Mouse (Mus musculus) heart, embryonic 11.5 days (tissue): ENCODE measurements around the gene Cd81. TPM values are rescaled to one million over a fixed set of nuclear protein-coding genes. Genes with fewer than 3 reads are reported as not detected.
A peak's percentile ranks its signal among the peaks of the same experiment; 100 is the strongest.

ENCODE experiments used
- ATAC-seq: fragments of 200-750 bp; cut with Nextera tagmentation; replicated peaks from 2 replicates; pipeline ENCODE4 v1.8.0; 2017; ENCODE audit warnings: moderate library complexity; ENCODE audit not compliant: insufficient number of reproducible peaks, low FRiP score, low TSS enrichment
- H3K27ac ChIP-seq: fragments of 300-500 bp; sonication (generic); 2 replicates; pipeline ENCODE4 v1.5.1; 2014; ENCODE audit warnings: mild to moderate bottlenecking, low read depth, low read length
- H3K27me3 ChIP-seq: fragments of 300-500 bp; sonication (generic); 2 replicates; pipeline ENCODE4 v1.6.1; 2014; ENCODE audit warnings: mild to moderate bottlenecking, low read length, mixed read lengths; ENCODE audit not compliant: control insufficient read depth, insufficient read depth
- H3K36me3 ChIP-seq: fragments of 300-500 bp; sonication (generic); 2 replicates; pipeline ENCODE4 v1.6.1; 2014; ENCODE audit warnings: mild to moderate bottlenecking, low read length, moderate library complexity, mixed read lengths; ENCODE audit not compliant: control insufficient read depth, insufficient read depth
- H3K4me1 ChIP-seq: fragments of 300-500 bp; sonication (generic); 2 replicates; pipeline ENCODE4 v1.6.1; 2014; ENCODE audit warnings: low read length; ENCODE audit not compliant: control insufficient read depth, insufficient read depth
- H3K4me2 ChIP-seq: fragments of 300-500 bp; sonication (generic); 2 replicates; pipeline ENCODE4 v1.6.1; 2014; ENCODE audit warnings: mild to moderate bottlenecking, moderate library complexity
- H3K4me3 ChIP-seq: fragments of 300-500 bp; sonication (generic); 2 replicates; pipeline ENCODE4 v1.5.1; 2014; ENCODE audit warnings: low read depth, low read length
- H3K9ac ChIP-seq: fragments of 300-500 bp; sonication (generic); 2 replicates; pipeline ENCODE4 v1.6.1; 2014; ENCODE audit warnings: mild to moderate bottlenecking, low read depth, low read length, moderate library complexity
- H3K9me3 ChIP-seq: fragments of 300-500 bp; sonication (generic); replicated peaks from 2 replicates; pipeline ENCODE4 v1.6.1; 2016; ENCODE audit warnings: low read length; ENCODE audit not compliant: control insufficient read depth
- WGBS: fragments of 180-500 bp; shearing (Covaris S2); extraction: QIAGEN DNeasy Blood & Tissue Kit; methylation state at CpG from one replicate; pipeline ENCODE4 v1.1.7; 2014; ENCODE audit not compliant: insufficient replicate concordance; 5-methylcytosine and 5-hydroxymethylcytosine counted together
- polyA plus RNA-seq: library from polyadenylated mRNA; unstranded; fragments of >200 nt; fragmentation: Nextera tagmentation; extraction: Ambion mirVana; gene quantifications from 2 replicates; pipeline ENCODE4 v1.2.1, GENCODE M21; 2014

Gene Cd81
- polyA plus RNA-seq, 1 experiment from 2014 or later, result 632 TPM

GRCm38 (mm10) chr7:143100759-143101158, 48.2 kb downstream of the Cd81 start:
- no peak overlapping the region for H3K4me3 ChIP-seq
- no peak overlapping the region for H3K4me2 ChIP-seq
- no peak overlapping the region for H3K27ac ChIP-seq
- H3K36me3 ChIP-seq, result no peaks in the 10 kb centered on the region
- H3K9ac ChIP-seq, result no peak overlapping the region
- H3K9me3 ChIP-seq, result no peaks in the 10 kb centered on the region
- no peaks in the 10 kb centered on the region for H3K4me1 ChIP-seq
- 65% methylated on average over 4 of the region's 4 CpGs for WGBS
- H3K27me3 ChIP-seq, result peaks cover 21% of the 10 kb centered on the region
- ATAC-seq, result no peak

- Histone ChIP-seq H3K36me3 (no peaks in the 10 kb centered on the region), H3K4me3 (no peak overlapping the region), H3K4me1 (peaks cover 35% of the 10 kb centered on the region), H3K27me3 (peaks cover 48% of the 10 kb centered on the region), H3K27ac (no peak overlapping the region), H3K9ac (no peak overlapping the region), H3K9me3 (no peaks in the 10 kb centered on the region), H3K4me2 (no peak overlapping the region)
- ATAC-seq, result no peak
- 59% methylated on average over 11 of the region's 11 CpGs for WGBS
These were observed 52.8 kb downstream of the Cd81 start for GRCm38 (mm10) chr7:143105258-143105897.

- whole genome bisulfite sequencing, result 66% methylated on average over 4 of the region's 4 CpGs
- peak within 1 kb of the TSS; percentile 83 for H3K4me2 ChIP-seq
- H3K27ac ChIP-seq, result no peak within 1 kb of the TSS
- peak within 1 kb of the TSS; percentile 69 for H3K9ac ChIP-seq
- no peaks in the 10 kb centered on the region for H3K36me3 ChIP-seq
- no peak for ATAC-seq
- H3K4me3 ChIP-seq, result peak within 1 kb of the TSS; percentile 51
- H3K9me3 ChIP-seq, result no peaks in the 10 kb centered on the region
- H3K27me3 ChIP-seq, result peaks cover 45% of the 10 kb centered on the region
- H3K4me1 ChIP-seq, result peaks cover 42% of the 10 kb centered on the region
These were observed 53.5 kb downstream of the Cd81 start, which contains the start of gene Kcnq1 for GRCm38 (mm10) chr7:143106062-143106461. Gene Kcnq1 (plus strand): TSS chr7:143106362.

- no peaks in the 10 kb centered on the region for H3K36me3 ChIP-seq
- ATAC-seq, result 0 out of 2 replicates have a peak, but pooled peaks have one; percentile 24
- H3K27ac ChIP-seq, result no peak overlapping the region
- H3K27me3 ChIP-seq, result peaks cover 45% of the 10 kb centered on the region
- peak overlapping the region; percentile 51 for H3K4me3 ChIP-seq
- peak overlapping the region; percentile 69 for H3K9ac ChIP-seq
- peak overlapping the region; percentile 83 for H3K4me2 ChIP-seq
- no peaks in the 10 kb centered on the region for H3K9me3 ChIP-seq
- peaks cover 50% of the 10 kb centered on the region for H3K4me1 ChIP-seq
- 6% methylated on average over 54 of the region's 57 CpGs for WGBS
These were observed 54.3 kb downstream of the Cd81 start for GRCm38 (mm10) chr7:143106672-143107465.

GRCm38 (mm10) chr7:143108200-143108599, 55.7 kb downstream of the Cd81 start:
- H3K27me3 ChIP-seq, result peaks cover 42% of the 10 kb centered on the region
- no peaks in the 10 kb centered on the region for H3K36me3 ChIP-seq
- WGBS, result 45% methylated on average over 5 of the region's 5 CpGs
- peaks cover 60% of the 10 kb centered on the region for H3K4me1 ChIP-seq
- no peak overlapping the region for H3K27ac ChIP-seq
- H3K4me3 ChIP-seq, result peak overlapping the region; percentile 51
- H3K9me3 ChIP-seq, result no peaks in the 10 kb centered on the region
- H3K9ac ChIP-seq, result 0 out of 2 replicates have a peak overlapping the region, but pooled peaks have one; percentile 22
- peak overlapping the region; percentile 83 for H3K4me2 ChIP-seq
- no peak for ATAC-seq

- ATAC-seq, result 0 out of 2 replicates have a peak, but pooled peaks have one; percentile 12
- Histone ChIP-seq H3K4me2 (peak overlapping the region; percentile 83), H3K9ac (no peak overlapping the region), H3K9me3 (no peaks in the 10 kb centered on the region), H3K4me3 (no peak overlapping the region), H3K27me3 (peaks cover 42% of the 10 kb centered on the region), H3K4me1 (peaks cover 61% of the 10 kb centered on the region), H3K36me3 (no peaks in the 10 kb centered on the region), H3K27ac (0 out of 2 replicates have a peak overlapping the region, but pooled peaks have one; percentile 59)
- WGBS, result 25% methylated on average over 3 of the region's 3 CpGs
These were observed 56.6 kb downstream of the Cd81 start for GRCm38 (mm10) chr7:143108996-143109660.

- Histone ChIP-seq H3K9me3 (no peaks in the 10 kb centered on the region), H3K27ac (no peak overlapping the region), H3K4me1 (peaks cover 61% of the 10 kb centered on the region), H3K36me3 (no peaks in the 10 kb centered on the region), H3K4me2 (peak overlapping the region; percentile 83), H3K27me3 (peaks cover 40% of the 10 kb centered on the region), H3K9ac (0 out of 2 replicates have a peak overlapping the region, but pooled peaks have one; percentile 46), H3K4me3 (no peak overlapping the region)
- WGBS, result 59% methylated on average over 3 of the region's 3 CpGs
- ATAC-seq, result no peak
These were observed 57.2 kb downstream of the Cd81 start for GRCm38 (mm10) chr7:143109696-143110095.

- 0 out of 2 replicates have a peak overlapping the region, but pooled peaks have one; percentile 22 for H3K9ac ChIP-seq
- no peaks in the 10 kb centered on the region; the same call in 1 of the 2 replicates for H3K9me3 ChIP-seq
- no peak overlapping the region for H3K4me3 ChIP-seq
- H3K4me2 ChIP-seq, result peak overlapping the region; percentile 29; the same call in 1 of the 2 replicates
- WGBS, result 65% methylated on average over 1 of the region's 1 CpGs
- peak overlapping the region; percentile 94 for H3K27ac ChIP-seq
- peaks cover 30% of the 10 kb centered on the region for H3K27me3 ChIP-seq
- H3K4me1 ChIP-seq, result peaks cover 61% of the 10 kb centered on the region
- ATAC-seq, result no peak
- H3K36me3 ChIP-seq, result no peaks in the 10 kb centered on the region
These were observed 58.3 kb downstream of the Cd81 start for GRCm38 (mm10) chr7:143110803-143111202.
